Mouse (Mus musculus): Measurements from ENCODE around the gene Cope. TPM values are rescaled to one million over a fixed set of nuclear protein-coding genes. Genes with fewer than 3 reads are reported as not detected.

Cope gene
- polyA plus RNA-seq, 1 experiment: 129 TPM

DNA sequence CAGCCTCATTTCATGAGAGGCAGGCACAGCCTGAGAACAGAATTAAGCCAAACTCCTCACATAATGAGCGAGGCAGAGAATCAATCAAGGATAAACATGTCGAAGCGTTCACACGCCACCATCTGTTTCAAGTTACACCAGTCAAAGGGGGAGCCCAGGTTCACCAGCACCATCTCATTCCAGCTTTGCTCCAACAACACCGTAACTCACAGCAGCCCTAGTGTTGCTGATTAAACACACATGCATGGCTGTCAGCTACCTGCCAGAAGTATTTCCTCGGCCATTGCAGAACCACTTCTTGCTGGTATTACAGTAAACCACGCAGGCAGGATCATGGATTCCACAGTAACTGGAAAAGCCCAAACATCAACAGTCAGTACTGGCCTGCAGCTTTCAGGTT, 40.8 kb downstream of the Cope start:
- TF ChIP-seq CTCF (IDR thresholded peaks at IDR 0.05; ENCODE audit: borderline replicate concordance, insufficient read depth, low read length) (no peak), POLR2A (IDR thresholded peaks at IDR 0.05; ENCODE audit: low read depth, low read length) (no peak)
- Histone ChIP-seq H3K27ac (ENCODE audit: insufficient read depth, low read length) (no peak overlapping the region), H3K4me3 (ENCODE audit: insufficient read depth, low read length) (no peak overlapping the region)

DNA sequence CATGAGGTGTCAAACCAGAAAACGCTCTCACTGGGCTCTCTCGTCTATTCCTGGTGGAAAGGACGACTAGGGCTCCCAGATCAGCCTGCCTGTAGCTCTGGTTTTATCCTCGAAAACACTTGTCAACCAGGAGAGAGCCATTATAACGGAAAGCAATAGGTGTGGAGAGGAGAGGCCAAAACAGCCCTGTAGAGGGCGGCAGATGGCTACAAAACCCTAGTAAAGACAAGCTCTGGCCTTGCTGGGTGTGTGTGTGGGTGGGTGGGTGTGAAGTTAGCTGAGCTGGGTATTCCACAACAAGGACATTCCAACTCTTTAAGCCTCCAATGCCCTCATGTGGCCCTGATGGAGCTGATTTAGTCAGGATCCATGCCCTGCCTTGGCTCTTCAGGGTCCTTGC, 41.4 kb downstream of the Cope start:
- H3K4me3 ChIP-seq (ENCODE audit: insufficient read depth, low read length): no peak overlapping the region
- H3K27ac ChIP-seq (ENCODE audit: insufficient read depth, low read length): no peak overlapping the region
- H3K4me1 ChIP-seq (ENCODE audit: control insufficient read depth, insufficient read depth, low read length): peaks cover 5% of the 10 kb centered on the region; the same call in 1 of the 2 replicates
- no peak for TF ChIP-seq POLR2A (IDR thresholded peaks at IDR 0.05; ENCODE audit: low read depth, low read length)
- TF ChIP-seq CTCF (IDR thresholded peaks at IDR 0.05; ENCODE audit: borderline replicate concordance, insufficient read depth, low read length): 0 out of 2 replicates have a peak, but pooled peaks have one; percentile 15

More for the DNA sequence above, 40.8 kb downstream of the Cope start:
- no peaks in the 10 kb centered on the region for H3K4me1 ChIP-seq (ENCODE audit: control insufficient read depth, insufficient read depth, low read length)

DNA sequence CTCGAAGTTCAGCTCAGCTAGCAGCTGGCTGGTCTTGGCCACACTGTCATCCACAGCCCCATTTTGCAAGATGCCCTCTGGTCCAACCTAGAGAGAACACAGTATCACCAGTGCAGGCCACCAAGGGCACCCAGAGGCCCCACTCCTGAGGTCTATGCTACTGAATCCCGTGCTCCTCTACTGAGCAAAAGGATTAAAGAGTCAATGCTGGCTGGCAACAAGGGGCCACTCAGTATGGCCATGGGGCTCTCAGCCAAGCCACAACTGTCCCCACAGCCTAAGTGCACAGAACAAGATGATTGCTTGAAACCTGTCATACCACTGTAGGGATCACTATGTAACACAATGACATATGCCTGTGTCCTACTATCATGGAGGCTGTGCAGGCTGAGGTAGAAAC, 42.0 kb downstream of the Cope start:
- TF ChIP-seq CTCF (IDR thresholded peaks at IDR 0.05; ENCODE audit: borderline replicate concordance, insufficient read depth, low read length) (no peak), POLR2A (IDR thresholded peaks at IDR 0.05; ENCODE audit: low read depth, low read length) (no peak)
- H3K27ac ChIP-seq (ENCODE audit: insufficient read depth, low read length): no peak overlapping the region
- no peak overlapping the region for H3K4me3 ChIP-seq (ENCODE audit: insufficient read depth, low read length)
- peaks cover 5% of the 10 kb centered on the region; the same call in 1 of the 2 replicates for H3K4me1 ChIP-seq (ENCODE audit: control insufficient read depth, insufficient read depth, low read length)

DNA sequence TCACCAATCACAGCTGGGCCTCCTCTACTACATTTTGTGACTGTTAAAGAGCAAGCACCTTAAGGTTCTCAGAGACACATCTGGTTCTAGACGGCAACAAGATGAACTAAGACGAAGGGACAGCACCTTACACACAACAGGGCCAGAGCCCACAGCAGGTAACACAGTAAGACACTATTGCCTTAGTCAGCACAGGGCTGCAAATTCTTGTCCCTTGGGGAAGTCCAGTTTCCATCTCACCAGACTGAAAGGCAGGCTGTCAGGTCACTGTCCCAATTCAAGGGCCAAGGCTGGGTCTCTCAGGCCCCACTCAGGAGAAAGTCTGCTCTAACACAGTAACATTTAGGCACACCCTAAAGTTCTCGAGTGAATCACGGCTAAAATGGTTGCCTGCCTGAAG, 45.1 kb downstream of the Cope start:
- TF ChIP-seq CTCF (IDR thresholded peaks at IDR 0.05; ENCODE audit: borderline replicate concordance, insufficient read depth, low read length) (no peak), POLR2A (IDR thresholded peaks at IDR 0.05; ENCODE audit: low read depth, low read length) (no peak)
- Histone ChIP-seq H3K4me1 (ENCODE audit: control insufficient read depth, insufficient read depth, low read length) (peaks cover 13% of the 10 kb centered on the region), H3K27ac (ENCODE audit: insufficient read depth, low read length) (no peak overlapping the region), H3K4me3 (ENCODE audit: insufficient read depth, low read length) (no peak overlapping the region)

DNA sequence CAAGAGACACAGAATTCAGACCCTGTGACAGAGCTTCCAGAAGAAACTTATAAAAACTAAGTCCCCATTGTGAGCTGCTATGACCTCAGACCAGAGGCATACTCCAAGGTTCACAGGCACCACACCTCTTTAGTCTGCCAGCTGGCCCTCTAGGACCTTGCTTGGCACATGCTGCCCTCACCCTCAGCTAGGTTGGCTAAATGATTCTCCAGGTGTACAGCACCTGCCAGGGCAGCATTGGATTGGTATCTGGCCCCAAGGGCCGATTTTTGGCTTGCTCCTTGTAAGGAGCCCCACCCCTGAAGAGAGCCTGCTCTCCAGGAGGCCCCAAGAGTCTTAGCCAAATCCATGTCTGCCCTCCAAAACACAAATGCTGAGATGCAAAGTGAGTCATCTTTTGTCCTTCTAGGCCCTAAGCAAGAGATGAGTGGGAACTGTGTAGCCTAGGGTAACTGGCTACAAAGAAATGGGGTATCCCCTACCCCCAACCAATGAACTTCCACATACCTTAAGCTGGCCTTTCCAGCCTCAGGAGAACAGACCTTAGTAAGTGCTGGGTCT, 45.6 kb downstream of the Cope start:
- Histone ChIP-seq H3K4me3 (ENCODE audit: insufficient read depth, low read length) (no peak overlapping the region), H3K4me1 (ENCODE audit: control insufficient read depth, insufficient read depth, low read length) (peaks cover 13% of the 10 kb centered on the region), H3K27ac (ENCODE audit: insufficient read depth, low read length) (no peak overlapping the region)
- TF ChIP-seq POLR2A (IDR thresholded peaks at IDR 0.05; ENCODE audit: low read depth, low read length) (no peak), CTCF (IDR thresholded peaks at IDR 0.05; ENCODE audit: borderline replicate concordance, insufficient read depth, low read length) (no peak)

DNA sequence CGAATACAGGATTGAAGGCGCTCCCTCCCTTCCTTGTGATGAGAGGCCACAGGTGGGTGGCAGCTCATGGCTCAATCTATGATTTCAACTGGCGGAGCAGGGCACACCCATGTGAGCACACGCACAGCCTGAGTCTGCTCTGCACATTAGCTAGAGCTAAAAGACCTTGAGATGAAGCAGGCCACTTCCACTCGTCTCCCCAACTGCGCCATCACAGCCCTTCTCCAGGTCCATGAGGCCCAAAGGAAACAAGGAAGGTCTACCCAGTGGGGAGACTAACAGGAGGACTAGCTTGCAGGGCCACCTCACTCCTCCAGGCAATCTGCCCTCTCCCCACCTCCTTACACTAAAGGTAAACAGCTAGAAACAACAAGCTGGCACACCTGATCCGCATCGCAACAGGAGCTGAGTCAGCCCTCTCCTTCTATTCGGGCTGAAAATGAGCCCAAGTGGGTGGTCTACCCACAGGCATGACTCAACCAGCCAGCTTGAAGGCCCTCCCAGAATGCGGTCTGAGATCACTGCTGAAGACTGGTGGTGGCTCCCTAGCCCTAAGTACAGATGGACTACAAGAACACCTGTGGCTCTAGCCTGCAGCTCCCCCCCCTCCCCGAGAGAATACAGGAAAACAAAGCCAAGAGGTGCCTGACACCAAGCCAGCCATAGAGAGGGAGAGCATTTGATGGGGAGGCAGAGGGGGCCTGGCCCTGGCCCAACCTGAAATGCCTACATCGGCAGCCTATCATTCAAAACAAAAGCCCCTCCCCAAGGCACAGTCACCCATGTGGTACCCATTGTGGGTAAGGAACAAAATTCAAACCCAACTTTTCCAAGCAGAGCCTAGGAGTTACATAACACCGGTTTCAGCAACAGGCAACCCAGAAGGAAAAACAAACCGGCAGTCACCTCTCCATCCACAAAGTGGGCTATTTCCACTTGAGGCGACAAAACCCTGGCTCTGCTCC, 49.0 kb downstream of the Cope start:
- Histone ChIP-seq H3K4me3 (ENCODE audit: insufficient read depth, low read length) (peak overlapping the region; percentile 73), H3K4me1 (ENCODE audit: control insufficient read depth, insufficient read depth, low read length) (peaks cover 13% of the 10 kb centered on the region), H3K27ac (ENCODE audit: insufficient read depth, low read length) (no peak overlapping the region)
- TF ChIP-seq POLR2A (IDR thresholded peaks at IDR 0.05; ENCODE audit: low read depth, low read length): no peak
- TF ChIP-seq CTCF (IDR thresholded peaks at IDR 0.05; ENCODE audit: borderline replicate concordance, insufficient read depth, low read length): no peak

DNA sequence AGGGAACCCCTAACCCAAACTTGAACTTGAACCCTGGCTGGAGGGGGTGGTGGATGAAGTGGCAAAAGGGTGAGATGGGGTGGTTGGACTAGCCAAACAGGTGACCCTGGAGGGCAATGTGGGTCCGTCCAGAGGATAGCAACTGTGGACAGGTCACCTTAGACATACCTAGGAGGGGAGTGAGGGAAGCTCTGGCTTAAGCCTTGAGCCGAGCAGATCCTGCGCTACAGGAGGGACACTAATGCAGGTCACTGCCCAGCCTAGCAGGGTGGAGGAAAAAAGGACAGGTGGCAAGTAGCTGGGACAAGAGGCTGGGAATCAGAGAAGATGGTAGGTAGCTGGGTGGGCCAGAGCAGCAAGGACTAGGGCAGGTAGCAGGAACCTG, 49.7 kb downstream of the Cope start:
- peak overlapping the region; percentile 73 for H3K4me3 ChIP-seq (ENCODE audit: insufficient read depth, low read length)
- H3K27ac ChIP-seq (ENCODE audit: insufficient read depth, low read length): no peak overlapping the region
- TF ChIP-seq POLR2A (IDR thresholded peaks at IDR 0.05; ENCODE audit: low read depth, low read length) (no peak), CTCF (IDR thresholded peaks at IDR 0.05; ENCODE audit: borderline replicate concordance, insufficient read depth, low read length) (no peak)
- peaks cover 13% of the 10 kb centered on the region for H3K4me1 ChIP-seq (ENCODE audit: control insufficient read depth, insufficient read depth, low read length)

DNA sequence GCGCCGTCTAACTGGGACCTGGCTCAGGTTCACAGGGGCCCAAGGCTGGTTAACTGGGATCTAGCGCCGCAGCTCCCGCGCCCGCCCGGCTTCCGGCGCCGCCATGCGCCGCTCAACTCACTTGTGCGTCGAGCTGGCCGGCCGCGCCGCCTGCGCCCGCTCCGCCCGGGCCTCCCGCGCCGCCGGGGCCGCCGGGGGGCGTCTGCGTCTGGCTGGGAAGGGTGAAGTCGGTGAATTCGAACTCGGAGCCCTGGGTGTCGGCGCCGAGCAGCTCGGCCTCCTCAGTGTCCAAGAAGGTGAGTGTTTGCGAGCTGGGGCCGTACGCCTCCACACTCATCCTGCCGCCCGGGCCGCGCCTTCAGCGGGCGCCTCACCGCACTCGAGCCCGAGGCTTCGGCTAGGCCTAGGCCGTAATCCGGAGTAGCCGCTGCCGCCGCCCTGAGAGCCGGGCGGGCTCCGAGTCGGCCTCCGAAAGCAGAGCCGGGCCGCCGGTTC, 50.4 kb downstream of the Cope start:
- Histone ChIP-seq H3K27ac (ENCODE audit: insufficient read depth, low read length) (0 out of 2 replicates have a peak overlapping the region, but pooled peaks have one; percentile 38), H3K4me3 (ENCODE audit: insufficient read depth, low read length) (peak overlapping the region; percentile 73), H3K4me1 (ENCODE audit: control insufficient read depth, insufficient read depth, low read length) (peaks cover 13% of the 10 kb centered on the region)
- TF ChIP-seq POLR2A (IDR thresholded peaks at IDR 0.05; ENCODE audit: low read depth, low read length) (no peak), CTCF (IDR thresholded peaks at IDR 0.05; ENCODE audit: borderline replicate concordance, insufficient read depth, low read length) (no peak)

DNA sequence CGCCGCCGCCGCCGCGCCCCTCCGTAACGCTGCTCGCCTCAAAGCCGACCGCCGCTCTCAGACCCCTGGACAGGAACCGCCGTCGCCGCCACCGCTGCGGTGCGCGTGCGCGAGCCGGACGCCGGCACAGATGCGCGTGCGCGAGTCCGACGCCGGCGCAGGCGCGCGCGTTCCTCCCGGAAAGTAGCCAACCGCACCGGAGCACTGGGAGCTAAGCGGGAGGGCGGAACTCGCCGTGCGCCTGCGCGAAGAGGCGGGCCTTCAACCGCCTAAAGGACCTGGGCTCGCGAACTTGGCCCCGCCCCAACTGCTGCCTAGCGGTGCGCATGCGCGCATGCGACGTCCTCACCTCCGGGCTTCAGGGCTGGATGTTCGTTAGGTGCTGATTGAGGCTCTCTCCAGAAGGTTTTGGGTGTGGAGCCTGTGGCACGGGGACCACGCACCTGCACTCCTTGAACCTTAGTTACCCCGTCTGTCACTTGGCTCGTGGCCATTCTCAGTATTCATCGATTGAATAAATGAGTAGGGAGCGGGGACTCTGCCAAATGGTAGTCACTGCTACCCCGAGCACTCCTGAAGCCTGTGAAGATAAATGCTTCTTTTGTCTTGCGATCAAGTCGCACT, 51.0 kb downstream of the Cope start, which contains the start of gene Upf1:
Gene Upf1 (minus strand): TSS at position 85 of the 624 bp plus-strand sequence.
- peaks cover 11% of the 10 kb centered on the region for H3K4me1 ChIP-seq (ENCODE audit: control insufficient read depth, insufficient read depth, low read length)
- peak within 1 kb of the TSS; percentile 73 for H3K4me3 ChIP-seq (ENCODE audit: insufficient read depth, low read length)
- H3K27ac ChIP-seq (ENCODE audit: insufficient read depth, low read length): 0 out of 2 replicates have a peak within 1 kb of the TSS, but pooled peaks have one; percentile 38
- TF ChIP-seq CTCF (IDR thresholded peaks at IDR 0.05; ENCODE audit: borderline replicate concordance, insufficient read depth, low read length) (no peak), POLR2A (IDR thresholded peaks at IDR 0.05; ENCODE audit: low read depth, low read length) (peak; percentile 97)
